ENCODE assay signal across 12 mouse cellular contexts in genomic region chr3:143162444-143162843, GRCm38 (mm10).
"Had no signal": no experiment of that assay in that cellular context is flagged by ENCODE, and none has a peak within 500 bp of the region (broad histone marks: within the 10 kb centered on the region; RNA-seq: fewer than 3 reads in every experiment).

No protein-coding gene starts in this region.

- H3K4me3 ChIP-seq: layer of hippocampus, adult 2 months; limb, embryonic 10.5 days; liver, embryonic 15.5 days; megakaryocyte, embryonic 14.5 days; midbrain, embryonic 12.5 days; neural tube, embryonic 12.5 days had no signal

- H3K4me1 ChIP-seq: limb, embryonic 10.5 days; liver, embryonic 15.5 days; neural tube, embryonic 12.5 days had no signal

- H3K36me3 ChIP-seq: limb, embryonic 10.5 days; liver, embryonic 15.5 days; midbrain, embryonic 12.5 days; neural tube, embryonic 12.5 days had no signal

- DNase-seq: kidney, postnatal 36 days; lung, adult 2 months; lung, postnatal 36 days had no signal

- H3K27me3 ChIP-seq: liver, embryonic 15.5 days; megakaryocyte, embryonic 14.5 days; midbrain, embryonic 12.5 days; neural tube, embryonic 12.5 days had no signal

- H3K9me3 ChIP-seq: limb, embryonic 10.5 days; liver, embryonic 15.5 days; megakaryocyte, embryonic 14.5 days; midbrain, embryonic 12.5 days; neural tube, embryonic 12.5 days had no signal

- H3K9ac ChIP-seq: liver, embryonic 15.5 days; midbrain, embryonic 12.5 days; neural tube, embryonic 12.5 days had no signal

- H3K4me2 ChIP-seq: liver, embryonic 11.5 days; liver, embryonic 15.5 days; midbrain, embryonic 12.5 days; neural tube, embryonic 12.5 days had no signal

- ATAC-seq: lung, postnatal 0 days had no signal

- H3K27ac ChIP-seq: layer of hippocampus, adult 2 months; limb, embryonic 10.5 days; liver, embryonic 15.5 days; midbrain, embryonic 12.5 days; neural tube, embryonic 12.5 days; stomach, postnatal 0 days had no signal
